Mouse (Mus musculus): ENCODE results near the gene Mical2. TPM values are rescaled to one million over a fixed set of nuclear protein-coding genes. Genes with fewer than 3 reads are reported as not detected.

Mical2 gene
- total RNA-seq, 4 experiments from 2014 or later = 82.0 to 100 (median 95.6) TPM

DNA sequence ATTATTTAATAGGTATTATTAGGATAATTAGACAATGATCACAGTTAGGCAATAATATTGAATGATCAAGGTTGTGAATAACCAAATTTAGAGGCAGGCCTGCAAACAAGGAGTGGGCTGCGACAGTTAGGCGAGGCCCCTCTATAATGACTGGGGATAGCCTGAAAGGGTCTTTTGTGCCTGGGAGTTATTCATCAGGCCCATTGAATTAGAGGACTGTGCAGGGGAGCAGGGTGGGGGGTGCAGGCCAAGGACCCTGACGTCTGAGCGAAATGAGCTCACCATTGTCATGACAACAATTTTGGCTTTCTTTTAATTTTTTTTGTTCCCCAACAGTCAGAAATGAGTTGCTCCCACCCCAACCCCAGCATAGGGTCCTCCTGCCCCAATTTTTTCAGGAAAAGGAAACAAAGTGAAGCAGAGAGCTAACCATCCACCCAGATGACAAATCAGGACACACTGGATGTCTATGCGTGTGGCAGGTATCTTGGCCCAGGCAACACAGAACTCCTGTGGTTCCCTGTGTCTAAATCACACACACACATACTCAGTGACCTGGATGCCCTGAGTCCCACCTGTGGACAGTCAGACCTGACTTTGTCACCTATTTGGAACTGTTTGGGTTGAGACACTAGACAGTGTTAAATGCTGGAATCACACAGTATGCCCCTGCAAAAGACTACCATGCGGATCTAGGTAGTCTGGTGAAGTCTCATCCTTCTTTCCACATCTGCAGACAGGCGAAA is 173.9 kb downstream of the Mical2 start:
- no peak for DNase-seq (ENCODE audit: low spot score)

DNA sequence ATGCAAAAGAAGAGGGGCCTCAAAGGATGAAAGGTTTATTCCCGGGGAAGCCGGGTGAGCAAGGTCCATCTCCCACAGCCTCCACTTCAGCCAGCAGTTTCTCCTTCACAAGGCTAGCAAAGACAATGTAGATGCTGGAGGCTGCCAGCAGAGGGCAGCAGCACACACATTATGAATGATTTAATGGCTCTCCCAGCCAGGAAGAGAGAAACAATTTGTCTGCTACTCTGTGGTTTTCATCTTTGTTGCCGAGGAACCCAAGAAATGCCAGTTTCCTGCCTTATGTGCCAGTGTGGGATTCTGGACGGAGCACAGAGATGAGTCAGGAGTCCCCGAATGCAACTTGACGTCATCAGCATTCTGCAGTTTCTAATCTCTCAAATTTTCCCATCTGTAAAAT is 174.5 kb downstream of the Mical2 start:
- DNase-seq (ENCODE audit: low spot score) = peak; percentile 73

DNA sequence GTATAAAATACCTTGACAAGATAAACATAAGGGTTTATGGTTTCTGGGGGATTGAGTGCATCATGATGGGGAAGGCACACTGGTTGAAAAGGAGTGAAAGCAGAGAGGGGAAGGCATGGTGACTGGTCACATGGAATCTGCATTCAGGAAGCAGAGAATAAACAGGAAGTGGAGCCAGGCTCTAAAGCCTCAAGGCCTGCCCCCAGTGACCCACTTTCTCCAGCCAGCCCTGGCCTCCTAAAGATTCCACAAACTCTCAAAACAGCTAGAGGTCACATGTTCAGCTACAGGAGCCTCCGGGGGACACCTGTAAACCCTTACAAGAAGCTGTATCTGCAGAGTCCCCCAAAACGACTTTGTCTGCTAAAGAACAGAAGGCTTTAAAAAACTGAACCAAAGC is 179.4 kb downstream of the Mical2 start:
- no peak for DNase-seq (ENCODE audit: low spot score)

DNA sequence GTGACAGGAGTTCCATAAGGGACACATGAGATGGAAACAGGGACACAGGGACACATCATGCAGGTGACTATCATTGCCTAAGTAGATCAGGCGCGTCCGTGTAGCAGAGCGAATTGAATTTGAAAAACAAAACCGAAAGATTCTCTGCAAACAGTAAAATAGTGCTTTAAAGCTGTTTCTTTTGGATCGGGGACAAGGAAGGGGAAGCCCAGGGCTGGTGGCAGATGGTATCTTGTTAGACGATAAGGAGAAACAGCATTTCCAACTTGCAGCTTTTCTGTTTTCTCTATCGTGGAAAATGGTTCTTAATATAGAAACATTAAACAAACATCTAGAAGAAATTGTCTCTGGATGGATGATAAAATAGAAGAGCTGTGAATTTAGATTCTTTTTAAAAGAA is 179.9 kb downstream of the Mical2 start:
- no peak for DNase-seq (ENCODE audit: low spot score)

DNA sequence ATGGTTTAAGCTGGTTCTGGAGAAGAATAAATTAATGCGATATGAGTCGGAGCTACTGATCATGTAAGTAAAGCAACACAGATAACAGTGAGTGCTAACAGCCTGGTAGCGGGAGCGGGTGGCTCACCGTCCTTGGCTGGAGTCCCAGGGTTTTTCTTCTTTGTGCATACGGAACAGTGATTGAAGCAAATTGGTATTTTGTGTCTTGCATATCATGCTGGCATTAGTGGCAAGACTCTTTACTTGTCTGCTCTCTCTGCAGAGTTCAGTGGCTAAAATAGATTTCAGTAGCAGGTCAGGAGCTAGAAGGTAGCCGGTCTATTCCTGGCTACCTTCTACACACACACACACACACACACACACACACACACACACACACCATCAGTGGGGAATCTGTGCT is 181.9 kb downstream of the Mical2 start:
- DNase-seq (ENCODE audit: low spot score) = peak; percentile 26

DNA sequence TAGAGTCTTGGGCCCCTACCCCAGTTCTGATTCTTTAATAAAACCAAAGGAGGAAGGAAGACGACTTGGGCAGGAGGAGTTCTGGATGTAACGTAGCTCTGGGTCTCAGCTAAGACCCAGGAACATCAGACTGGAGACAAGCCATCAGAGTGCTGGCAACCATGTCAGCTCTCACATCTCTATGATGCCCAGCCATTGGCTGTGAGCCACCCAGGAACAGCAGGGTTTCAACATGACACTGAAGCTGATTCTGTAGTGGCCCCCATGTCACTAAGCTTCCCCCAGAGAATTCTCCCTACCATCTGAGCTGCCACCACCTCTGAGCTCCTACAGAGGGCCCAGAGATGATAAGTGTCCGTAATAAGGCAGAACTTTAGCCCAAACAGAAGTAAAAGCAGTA is 184.3 kb downstream of the Mical2 start:
- DNase-seq (ENCODE audit: low spot score) = no peak

DNA sequence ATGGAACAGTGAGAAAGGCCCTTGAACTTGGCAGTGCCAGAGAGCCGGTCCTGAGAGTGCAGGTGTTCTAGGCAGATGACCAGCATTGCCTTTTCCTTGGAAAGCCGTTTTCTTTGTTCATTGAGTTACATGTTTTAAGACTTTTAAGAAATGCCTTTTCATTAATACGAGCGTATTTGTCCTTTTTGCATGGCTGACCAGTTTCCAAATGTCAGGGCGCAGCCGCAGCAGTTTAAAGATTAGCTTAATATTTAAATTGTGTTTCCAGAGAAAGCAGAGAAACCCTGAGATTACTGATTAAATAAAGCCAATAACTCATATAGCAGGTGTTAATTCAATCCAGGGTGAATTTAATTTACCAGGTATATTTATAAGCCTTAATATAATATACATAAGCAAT is 187.6 kb downstream of the Mical2 start:
- no peak for DNase-seq (ENCODE audit: low spot score)

DNA sequence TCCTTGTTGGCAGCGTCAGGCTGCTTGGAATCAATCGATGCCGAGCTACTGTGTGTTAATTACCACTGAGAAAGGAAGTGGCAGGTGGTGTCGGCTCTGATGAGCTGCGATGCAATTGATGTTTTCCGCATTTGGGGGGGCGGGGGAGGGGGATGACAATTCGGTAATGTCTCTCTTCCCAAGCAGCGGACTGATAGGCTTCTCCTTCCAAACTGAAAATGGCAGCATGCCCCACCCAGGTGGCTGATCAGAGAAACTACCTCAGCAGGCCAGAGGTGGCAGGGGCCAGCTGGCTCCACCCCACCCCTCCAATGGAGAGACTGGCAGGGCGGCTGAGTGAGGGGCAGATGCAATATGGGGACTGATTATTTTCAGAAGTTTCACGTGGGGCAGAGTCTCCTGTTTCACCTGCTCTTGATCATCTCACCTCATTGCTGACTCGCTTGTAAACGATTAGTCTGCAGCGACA is 190.4 kb downstream of the Mical2 start:
- no peak for DNase-seq (ENCODE audit: low spot score)

DNA sequence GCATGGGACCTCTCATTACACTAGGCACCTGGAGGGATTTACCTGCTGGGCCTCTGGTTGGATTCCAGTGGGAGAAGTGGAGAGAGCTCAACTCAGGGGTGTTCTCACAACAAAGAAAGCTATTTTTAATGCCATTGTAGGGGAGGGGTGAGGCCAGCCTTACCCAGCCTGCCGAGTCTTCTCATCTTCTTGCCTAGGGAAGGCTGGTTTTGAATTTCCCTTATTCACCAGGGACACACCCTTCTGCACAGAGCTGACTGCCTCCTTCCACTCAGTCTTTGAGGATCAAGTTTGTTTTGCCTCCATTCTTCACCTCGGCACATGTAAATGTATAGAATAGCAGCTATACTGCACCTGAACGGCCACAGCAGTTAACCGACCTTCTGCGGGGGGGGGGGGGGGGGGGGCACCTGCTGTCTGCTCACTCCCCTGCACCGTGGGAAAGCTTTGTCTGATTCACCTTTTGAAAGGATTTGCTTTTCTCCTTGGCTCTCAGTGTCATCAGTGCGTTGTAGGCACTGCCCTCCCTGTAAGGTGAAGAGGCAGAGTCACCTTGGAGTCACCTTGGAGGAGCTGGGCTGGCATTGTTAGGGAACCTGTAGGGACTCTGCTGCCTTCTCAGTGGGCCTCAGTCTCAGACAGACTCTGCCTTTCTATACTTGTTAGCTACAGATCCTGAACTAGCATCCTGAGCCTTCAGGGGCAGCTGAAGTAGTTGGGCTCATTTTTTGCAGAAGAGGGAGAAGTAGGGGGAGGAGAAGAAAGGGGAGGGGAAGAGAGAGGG is 191.3 kb downstream of the Mical2 start:
- no peak for DNase-seq (ENCODE audit: low spot score)

DNA sequence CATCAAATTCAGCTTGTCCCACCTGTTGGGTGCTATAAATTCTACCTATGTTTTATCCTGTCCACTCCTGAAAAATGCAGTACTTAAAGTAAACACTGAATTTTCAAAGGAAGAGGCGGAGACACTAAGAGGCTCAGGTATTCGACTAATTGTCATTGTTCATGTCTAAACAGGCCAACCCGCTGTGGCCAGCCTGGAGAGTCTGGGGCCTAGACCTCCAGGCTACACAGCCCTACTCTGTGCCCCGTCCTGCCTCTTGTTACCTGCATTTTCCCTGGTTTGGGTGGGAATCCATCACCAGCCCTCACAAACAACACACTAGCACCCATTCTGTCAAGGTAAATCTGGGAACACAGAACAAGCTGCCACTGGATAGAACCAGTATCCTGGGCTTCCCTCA is 191.9 kb downstream of the Mical2 start:
- DNase-seq (ENCODE audit: low spot score) = no peak

DNA sequence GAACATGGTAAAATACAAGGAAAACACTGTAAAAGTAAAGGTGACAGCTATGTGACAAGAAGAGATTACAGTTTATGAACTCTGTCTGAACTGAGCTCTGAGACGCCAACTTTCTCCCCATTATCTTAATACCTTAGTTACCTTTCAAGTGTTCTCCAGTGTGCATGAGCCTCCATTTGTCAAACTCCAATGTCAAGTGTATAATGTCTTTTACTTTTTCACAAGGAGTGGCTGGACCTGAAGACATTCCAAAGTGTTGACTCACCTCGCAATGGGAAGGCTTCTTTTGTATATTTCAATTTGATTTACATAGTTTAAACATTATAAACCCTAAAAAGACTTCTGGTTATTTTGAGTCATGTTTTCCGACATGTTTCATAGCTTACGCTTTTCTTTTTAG is 197.8 kb downstream of the Mical2 start:
- no peak for DNase-seq (ENCODE audit: low spot score)

DNA sequence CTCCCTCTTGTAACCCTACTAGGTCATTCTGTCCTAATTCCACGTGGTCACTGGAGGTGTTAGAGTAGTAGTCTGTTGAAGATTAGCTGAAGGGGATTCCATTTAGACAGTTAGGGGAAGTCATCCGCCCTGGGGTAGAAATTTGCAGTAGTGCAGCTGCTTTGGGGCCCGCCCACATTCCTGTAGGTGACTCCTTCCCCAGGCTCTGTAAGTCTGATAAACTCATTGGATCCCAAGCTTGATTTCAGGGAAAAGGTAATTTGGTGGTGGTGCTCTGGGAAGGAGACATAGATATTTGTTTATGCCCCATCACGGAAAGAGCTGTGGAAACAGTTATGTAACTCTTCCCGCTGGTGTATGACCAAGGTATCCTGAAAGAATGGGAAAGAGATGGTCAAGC is 201.2 kb downstream of the Mical2 start:
- no peak for DNase-seq (ENCODE audit: low spot score)

DNA sequence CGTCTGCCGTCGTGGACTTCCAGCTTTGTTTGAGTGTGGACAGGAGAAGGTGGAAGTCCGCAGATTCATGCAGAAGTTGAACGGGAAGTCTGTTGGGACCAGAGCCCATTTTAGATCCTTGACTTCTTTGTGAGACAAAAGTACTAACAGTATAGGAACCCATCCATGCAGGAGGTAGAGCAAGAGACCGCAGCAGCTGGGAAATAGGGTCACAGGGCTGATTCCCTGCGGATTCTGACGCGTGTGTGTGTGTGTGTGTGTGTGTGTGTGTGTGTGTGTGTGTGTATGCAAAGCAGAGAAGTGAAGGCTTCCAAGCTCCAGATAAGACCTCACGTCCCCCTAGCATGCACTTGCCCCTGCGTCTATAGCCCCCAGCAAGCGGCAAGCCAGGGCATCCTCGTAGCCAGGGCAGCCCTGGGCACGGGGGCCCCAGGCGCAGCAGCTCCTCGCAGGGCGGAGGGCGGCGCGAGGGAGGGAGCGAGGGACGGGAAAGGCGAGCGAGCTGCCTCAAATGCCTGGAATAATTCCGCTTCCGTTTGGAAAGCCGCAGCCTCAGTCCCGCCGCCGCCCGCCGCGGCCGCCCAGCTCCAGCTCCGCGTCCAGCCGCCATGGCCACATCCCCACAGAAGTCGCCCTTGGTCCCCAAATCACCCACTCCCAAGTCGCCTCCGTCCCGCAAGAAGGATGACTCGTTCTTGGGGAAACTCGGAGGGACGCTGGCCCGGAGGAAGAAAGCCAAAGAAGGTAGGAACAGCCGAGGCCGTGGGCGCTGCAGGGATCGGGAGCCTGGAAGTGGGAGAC is 201.9 kb downstream of the Mical2 start, which contains the start of gene Parva:
TSS of gene Parva (plus strand) at position 149 of the 801 bp plus-strand sequence.
- peak; percentile 78 for DNase-seq (ENCODE audit: low spot score)

DNA sequence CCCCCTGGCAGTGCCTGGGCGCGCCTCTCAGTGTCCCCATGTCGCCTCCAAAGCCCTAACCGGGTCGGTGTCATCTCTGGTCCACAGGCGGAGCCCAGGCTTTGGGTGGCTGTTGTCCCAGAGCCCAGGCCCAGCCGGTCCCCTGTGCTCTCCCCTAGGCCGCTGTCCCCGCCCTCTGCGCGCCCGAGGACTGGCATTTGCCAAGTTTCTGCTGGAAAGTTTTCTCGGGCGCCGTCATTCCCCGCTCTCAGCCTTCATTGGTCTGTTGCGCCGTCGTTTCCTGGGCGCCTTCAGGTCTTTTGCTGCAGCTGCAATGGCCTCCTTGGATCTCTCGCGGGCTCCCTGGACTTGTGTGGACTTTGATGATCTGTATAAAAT is 202.5 kb downstream of the Mical2 start:
- DNase-seq (ENCODE audit: low spot score) = peak; percentile 88

DNA sequence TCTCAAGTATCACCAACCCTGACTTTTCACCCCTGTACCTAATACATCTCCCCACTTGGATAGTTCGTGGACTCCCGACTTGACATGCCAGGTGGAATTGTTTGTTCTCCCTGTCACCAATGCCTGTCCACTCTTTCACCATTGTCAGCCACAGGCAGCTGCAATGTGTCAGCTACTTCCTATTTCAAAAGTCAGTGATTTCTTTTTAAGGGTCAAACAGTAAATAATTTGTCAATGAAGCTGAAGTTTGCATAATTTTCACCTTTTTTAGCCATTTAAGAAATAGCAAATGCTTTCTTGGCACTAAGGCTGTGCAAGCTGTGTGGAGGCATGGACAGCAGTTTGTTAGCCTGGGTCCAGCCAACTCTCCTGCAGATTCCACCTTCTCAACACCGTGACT is 214.2 kb downstream of the Mical2 start:
- DNase-seq (ENCODE audit: low spot score) = no peak

DNA sequence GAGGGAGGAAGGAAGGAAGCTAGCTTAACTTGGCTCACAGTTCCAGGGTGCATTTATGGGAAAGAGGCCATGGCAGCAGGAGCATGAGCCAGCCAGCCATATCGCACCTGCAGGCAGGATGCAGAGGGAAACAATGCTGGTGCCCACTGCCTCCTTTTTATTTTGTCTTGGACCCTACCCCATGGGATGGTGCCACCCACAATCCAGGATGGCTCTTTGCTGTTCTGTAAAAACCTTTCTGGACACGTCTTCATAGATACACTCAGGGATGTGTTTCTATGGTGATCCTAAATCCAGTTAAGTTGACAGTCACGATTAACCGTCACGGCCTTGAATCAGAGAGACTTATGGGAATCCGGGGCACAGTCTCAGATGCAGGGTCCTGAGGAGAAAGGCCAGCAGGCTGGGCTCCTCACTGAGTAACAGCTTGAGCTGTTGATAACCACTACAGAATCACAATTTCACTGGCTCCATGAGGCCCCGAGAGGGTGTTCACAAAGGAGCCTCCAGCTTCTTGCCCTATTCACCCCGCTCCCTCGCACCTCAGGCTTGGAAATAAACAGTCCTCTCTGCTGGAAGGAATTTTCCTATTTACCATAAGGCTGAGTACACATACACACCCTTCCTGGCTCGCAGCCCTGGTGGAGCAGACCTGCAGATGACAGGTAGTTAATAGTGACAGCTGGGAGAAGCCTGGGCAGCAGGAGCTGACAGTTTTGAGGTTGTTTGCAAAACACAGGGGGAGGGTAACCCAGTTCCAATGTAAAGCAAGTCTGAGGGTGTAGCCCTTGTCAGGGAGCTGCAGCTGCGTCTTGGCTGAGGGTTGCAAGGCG is 218.7 kb downstream of the Mical2 start:
- no peak for DNase-seq (ENCODE audit: low spot score)

DNA sequence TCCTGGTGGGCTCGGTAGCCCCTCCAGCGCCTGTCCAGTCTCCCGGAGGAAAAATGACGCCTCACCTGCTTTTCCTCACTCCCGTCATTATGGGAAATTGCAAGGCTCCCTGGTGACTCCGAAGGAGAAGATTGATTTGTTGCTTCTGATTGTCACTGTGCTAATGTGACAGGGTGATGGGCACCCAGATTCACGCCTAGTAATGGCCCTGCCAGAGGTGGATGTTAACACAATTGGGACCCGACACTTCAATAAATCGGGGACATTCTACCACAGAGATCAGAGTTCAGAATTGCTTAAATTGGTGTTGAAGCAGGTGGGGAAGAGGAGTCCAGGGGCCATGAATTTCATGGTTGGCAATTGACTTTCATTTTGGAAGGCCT is 219.3 kb downstream of the Mical2 start:
- no peak for DNase-seq (ENCODE audit: low spot score)

DNA sequence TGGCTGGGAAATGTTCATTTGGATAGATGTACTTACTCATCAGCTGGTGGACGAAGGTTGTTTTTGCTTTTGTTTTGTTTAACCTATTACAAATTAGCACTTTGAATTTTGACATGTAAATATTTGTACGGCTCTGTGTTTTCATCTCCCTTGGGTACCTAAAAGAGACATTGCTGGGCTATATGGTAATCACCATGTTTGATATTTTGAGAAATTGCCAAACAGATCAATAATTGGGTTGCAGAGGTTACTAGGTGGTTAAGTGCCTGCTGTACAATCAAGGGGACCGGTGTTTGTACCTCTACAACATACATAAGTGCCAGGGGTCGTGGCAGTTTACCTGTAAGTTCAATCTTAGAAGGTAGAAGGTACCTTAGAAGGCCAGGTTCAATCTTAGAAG is 220.8 kb downstream of the Mical2 start:
- no peak for DNase-seq (ENCODE audit: low spot score)

DNA sequence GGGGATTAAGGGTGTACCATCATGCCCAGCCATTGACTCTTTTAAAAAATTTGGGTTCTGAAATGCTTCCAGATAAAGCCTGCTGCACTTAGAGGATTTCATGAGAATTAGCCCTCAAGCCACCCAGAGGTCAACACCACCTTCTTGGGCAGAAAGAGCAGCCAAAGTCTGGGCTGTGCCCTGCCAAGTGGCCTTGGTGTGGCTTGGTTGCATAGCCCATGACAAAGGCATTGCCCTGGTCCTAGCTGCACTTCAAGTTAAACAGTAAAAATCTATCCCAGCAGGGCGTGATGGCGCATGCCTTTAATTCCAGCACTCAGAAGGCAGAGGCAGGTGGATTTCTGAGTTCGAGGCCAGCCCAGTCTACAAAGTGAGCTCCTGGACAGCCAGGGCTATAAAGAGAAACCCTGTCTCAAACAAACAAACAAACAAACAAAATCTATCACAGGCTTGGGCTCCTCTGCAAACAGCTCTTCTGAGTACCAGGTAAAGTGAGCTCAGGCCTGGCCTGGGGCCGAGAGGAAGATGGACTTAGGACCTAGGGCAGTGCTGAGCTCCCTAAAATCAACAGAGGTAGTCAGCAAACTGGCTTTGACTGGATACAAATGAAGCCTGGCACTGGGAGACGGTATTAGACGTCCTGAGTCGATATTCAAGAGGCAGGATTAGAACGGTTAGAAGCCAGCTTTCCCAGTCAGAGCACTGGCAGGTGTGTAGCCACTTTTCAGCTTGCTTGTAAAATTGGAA is 224.5 kb downstream of the Mical2 start:
- no peak for DNase-seq (ENCODE audit: low spot score)

DNA sequence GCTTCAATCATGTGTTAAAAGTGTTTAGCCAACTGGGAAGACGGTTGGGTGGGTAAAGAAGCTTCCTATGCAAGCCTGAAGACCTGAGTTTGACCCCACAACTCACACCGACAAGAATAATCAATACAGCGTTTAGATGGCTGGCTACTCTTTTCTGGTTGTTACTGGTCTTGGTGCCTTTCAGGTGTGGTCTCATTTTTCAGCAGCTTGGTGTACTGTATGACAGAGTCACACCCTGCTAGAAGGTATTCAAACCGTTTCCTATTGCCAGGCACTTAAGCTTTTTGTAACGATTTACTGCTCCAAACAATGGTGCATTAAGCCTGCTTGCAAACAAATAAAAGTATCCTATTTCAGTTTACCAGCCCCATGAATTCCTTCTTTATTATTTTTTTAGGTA is 226.8 kb downstream of the Mical2 start:
- DNase-seq (ENCODE audit: low spot score) = no peak

DNA sequence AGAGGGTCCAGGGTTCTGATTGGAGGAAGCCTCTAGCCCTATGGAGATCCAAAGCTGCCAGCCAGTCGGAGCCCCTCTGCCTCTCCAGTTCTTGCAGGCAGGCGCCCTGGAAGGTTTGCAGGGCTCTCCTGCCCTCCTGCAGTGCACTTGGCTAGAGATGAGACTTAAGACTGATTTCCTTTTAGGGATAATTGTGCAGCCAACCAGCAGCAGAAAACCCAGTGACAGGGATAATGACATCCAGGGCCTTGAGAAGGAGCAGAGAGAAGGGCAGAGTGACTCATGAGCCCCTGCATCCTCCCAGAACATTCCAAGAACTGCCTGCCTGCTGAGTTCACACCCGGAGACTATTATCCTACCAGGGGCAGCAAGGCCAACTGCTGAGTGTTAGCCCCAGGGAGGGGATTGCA is 228.2 kb downstream of the Mical2 start:
- DNase-seq (ENCODE audit: low spot score) = no peak

Data from heart, adult 8-10 months (tissue).